Mouse (Mus musculus) spleen, postnatal 36 days (tissue): ENCODE data around the gene Rnls.

Experiments
- DNase-seq, 2 experiments: peaks; one replicate each; pipeline ENCODE4 v3.0.0; 2022; ENCODE audit warnings: low spot score in 2 of 2, mixed read lengths in 1 of 2

The Rnls gene

DNA sequence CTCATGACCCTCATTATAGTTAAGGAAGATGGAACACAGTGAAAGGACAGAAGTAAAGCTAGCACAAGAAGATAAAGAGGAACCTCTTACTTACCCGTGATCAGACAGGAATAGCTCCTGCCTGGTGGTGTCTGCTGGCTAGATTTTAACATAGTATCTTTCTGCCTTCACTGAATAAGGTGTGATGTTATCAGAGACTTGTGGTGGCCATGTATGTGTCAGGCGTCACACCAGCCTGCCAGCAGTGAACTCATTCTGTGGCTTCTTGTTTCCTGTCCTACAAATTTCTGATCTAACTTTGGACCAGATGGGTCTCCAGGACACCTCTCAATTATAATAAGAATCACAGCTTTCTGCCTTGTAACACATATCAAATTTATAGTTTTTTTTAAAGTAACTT is 129.7 kb downstream of the Rnls start:
- DNase-seq: no peak

GRCm38 (mm10) chr19:33259164-33259563 is 132.9 kb downstream of the Rnls start:
- DNase-seq: no peak

DNA sequence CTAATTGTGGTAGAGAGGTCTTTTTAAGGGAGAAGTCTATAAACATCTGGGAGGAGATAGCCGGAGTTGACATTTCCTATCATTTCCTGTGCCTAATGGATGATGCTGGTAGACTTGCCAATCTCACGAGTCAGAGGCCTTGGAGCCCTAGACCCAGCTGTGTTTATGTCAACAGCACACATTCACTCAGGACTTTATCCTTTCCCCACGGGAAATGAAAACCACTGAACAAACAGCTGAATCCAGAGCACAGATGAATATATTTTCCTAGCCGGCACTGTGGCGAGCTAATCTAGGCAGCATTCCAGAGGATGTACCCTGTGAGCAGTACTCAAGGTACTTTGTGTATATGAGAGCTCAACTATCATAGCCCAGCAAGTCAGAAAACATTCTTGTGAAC is 138.2 kb downstream of the Rnls start:
- DNase-seq: no peak

GRCm38 (mm10) chr19:33252226-33252625 is 139.9 kb downstream of the Rnls start:
- no peak for DNase-seq

- no peak for DNase-seq
These were observed 147.9 kb downstream of the Rnls start for GRCm38 (mm10) chr19:33244196-33244595.

DNA sequence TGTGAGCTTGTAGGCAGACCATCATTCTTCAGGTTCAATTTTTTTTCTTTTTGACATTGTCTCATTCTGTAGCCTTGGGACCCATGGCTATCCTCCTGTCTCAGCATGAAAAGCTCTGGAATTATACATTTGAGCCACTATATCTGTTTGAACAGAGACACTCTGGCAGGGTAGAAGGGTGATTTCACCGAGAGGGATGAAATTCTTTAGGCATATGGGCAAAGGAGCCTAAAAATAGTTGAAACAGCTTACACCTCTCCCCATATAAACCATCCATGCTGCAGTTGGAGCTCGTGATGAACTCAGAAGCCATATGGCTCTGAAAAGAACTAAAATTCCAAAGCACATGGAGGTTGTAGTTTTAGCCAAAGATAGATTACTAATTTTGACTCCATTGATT is 151.7 kb downstream of the Rnls start:
- DNase-seq: no peak

DNA sequence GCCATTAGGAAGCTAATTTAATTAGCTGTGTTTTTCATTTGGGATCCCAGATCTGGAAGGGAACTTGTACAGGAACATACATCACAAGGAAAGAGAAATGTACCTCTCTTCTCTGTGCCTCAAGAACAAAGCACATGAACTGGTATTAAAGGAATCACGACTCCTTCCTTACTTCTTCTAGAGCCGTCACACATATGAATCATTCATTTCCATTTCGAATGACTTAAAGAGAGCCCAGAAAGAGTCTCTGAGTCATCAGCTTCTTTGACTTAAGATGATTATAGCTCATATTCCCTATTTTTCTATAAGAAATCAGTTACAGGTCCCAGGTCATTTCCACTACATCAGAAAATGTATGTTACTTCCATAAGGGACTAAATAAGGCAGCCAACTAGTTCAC is 159.2 kb downstream of the Rnls start:
- no peak for DNase-seq

- DNase-seq: no peak
These were observed 160.8 kb downstream of the Rnls start for GRCm38 (mm10) chr19:33231303-33231702.

DNA sequence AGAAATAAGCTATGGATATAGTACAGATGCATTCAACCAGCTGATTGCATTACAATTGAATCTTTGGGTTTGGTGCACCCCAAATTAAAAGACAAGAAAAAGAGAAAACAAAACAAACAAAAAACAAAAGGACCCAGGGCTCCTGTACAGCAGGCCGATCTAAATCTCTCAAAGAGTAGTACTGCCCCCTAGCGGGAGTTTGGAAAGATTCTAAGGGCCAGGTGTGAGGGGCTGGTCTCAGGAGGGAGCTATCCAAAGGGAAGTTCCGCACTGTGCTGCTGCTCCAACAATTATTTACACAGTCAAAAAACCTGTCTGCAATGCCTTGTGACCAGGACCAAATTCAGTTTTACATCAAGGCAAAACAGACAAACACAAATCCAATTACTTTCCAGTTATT is 165.1 kb downstream of the Rnls start:
- peak; percentile 69 to 77 for DNase-seq

DNA sequence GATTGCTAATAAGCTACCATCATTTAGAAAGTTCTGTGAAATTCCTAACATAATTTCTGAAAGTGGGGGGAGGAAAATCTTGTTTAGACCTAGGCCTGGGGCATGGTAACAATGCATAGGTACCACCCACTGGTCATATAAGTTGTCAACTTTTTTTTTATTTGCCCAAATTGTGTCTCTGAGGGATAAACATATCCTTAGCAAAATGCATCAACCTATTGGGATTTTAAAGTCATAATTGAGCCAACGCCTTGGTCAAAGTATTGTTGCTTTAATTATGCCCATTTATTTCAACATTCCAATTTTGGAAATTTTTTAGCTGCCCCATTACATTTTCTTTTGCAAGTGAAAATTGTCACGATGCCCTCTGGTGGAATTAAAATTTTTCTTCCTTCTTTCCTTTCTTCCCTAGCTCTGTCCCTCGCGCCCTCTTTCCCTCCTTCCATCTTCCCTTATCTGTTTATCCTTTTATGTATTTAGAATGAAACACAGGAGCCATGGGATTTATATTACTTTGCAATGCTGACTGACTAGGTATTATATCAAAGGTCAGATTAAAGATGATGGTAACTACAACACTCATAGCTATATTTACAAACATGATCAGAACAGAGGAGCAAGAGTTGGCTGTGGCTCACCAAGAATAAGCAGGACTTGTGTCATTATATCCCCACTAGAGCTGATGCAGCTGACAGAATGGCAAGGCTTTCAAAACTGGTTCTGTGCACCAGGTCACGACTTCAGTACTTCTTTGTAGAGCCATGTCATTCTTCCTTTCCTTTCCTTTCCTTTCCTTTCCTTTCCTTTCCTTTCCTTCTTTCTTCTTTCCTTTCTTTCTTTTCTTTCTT is 166.0 kb downstream of the Rnls start:
- no peak for DNase-seq

DNA sequence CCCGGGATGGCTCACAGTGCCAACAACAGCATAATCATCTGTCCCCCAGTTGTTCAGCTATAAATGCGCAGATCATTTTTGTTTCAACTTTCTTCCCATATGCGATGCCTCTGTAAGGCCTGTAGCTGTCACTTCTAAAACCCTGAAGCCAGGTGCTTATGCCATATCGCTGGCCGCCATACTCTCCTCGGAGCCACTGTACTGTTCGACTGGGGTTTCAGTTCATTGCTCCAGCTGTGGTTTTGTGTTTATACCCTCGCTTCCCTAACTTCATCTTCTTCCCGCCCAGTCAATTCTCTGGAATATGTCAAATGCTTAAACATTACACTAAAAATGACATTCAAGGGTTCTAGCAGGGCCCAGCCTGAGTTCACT is 167.1 kb downstream of the Rnls start:
- no peak for DNase-seq

GRCm38 (mm10) chr19:33224181-33225001 is 167.7 kb downstream of the Rnls start:
- peak; percentile 38 to 41 for DNase-seq

DNA sequence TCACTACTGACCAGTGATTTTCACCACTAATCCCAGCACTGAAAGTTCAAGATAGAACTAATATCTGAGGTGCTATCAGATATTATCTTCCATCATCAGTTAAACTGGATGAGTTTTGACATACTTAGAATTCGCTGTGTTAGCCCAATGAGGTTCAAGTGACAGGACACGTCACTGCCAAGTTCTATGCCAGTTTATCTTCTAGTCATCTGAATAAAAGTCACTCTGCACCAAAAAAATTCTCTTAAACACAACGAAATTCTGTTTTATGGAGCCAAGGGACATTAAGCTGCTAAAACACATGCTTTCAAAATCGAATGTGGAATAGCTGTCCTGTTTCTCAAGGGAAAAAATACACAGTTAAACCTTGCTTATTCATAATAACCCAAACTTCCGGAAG is 168.3 kb downstream of the Rnls start:
- DNase-seq: no peak

- DNase-seq: peak in 1 of 2 experiments; percentile 14
These were observed 168.8 kb downstream of the Rnls start for GRCm38 (mm10) chr19:33223276-33223675.

DNA sequence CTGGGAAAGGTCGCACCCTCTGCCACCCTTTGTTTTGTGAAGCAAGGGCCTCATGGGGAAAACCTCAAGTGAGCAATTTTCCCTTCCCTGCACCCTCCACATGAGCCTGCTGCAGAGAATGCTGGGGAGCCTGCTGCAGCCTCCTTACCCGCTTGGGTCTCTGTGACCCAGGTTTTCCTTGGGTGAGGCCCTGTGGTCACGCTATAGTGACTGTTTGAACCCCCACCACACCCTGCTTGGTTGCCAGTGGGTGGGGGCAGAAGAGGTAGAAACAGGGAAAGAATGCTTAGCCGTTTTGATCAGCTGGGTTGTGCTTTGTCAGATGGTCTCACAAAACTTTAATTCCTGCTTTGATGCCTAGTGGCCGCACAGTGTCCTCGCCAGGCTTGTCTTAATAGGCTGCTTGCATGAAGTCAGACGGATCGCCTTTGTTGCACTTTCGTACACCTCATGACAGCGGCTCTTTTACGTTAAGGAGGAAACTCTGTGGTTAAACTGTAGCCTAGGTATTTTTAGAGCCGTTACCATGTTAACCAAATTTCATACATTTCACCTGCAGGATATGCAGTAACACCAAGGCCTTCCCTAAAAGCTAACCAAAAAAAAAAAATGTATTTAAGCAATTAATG is 169.4 kb downstream of the Rnls start:
- DNase-seq: peak; percentile 74 to 80

DNA sequence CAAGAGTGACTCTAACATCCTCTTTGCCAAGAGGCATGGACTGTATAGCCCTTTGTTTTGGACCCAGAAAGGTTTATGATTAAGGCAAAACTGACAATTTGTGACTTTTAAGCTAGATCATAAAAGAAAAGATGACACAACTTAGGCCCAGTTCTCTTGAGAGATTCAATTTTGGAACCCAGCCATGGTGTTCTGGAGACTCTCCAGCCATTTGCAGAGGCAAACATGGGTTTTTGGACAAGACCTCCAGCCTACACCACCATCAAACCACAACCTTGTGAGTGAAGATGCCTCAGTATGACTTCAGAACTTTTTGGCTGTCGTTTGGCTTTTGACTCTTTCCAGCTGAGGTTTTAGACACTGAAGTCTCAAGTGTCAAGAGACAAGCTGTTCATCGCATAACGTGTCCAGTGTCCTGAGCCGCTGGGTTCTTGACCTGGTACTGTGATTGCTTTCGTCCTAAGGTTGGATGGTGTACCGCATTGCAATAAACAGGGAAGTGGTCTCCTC is 174.2 kb downstream of the Rnls start:
- no peak for DNase-seq

GRCm38 (mm10) chr19:33209709-33210108 is 182.4 kb downstream of the Rnls start:
- no peak for DNase-seq

- DNase-seq: no peak
These were observed 184.1 kb downstream of the Rnls start for GRCm38 (mm10) chr19:33207991-33208390.

DNA sequence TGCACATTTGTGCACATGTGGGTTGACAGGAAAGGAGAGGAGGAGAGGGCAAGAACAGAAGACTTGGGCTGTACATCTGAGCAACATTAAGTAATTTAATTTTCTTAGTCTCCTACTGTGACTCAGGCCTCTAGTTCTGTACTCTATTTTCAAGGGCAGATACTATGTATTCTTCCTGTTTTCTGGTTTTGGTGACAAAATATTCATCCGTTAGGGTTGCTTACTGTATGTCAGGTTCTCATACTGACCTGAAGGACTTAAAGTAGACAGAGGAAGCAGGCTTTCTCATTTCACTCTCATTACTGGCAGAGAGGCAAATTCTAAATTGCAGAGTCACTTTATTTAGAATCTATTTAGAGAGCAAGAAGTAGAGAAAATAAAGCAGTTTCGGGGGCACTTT is 186.7 kb downstream of the Rnls start:
- DNase-seq: no peak

DNA sequence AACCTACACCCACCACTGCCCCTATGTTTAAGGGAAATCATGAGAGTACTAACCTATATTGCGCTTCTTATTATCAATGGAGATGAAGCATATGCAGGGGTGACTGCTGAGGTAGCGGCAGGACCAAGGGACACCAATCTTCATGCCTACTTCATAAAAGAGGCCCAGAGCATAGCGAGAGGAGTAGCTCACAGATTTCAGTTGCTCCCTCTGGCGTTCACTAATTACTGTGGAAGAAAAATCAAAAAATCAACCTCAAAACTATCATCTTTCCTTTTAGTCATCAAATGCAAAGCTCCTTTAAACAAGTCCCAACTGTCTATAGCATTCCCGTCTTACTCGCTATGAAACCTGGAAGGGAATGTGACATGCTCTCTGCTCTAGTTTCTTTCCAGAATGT is 189.7 kb downstream of the Rnls start:
- DNase-seq: no peak

- DNase-seq: no peak
These were observed 190.9 kb downstream of the Rnls start for GRCm38 (mm10) chr19:33201181-33201580.

DNA sequence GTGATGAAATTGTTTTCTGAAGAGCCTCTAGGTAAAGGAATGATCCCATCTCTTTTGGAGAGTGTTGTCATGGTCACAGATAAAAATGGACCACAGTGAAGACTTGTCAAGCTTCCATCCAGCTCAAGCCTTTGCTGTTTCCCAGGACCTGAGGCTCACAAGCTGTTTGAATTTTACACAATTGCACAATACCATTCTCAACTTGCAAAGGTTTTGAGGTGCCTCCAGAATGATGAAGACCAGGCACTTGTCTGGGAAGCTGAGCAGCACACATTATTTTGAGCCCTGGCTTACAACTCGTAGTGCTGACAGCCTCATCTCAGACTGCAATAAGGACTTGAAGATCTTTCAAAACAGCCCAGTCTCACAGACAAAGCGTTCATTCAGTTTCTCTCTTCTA is 200.0 kb downstream of the Rnls start:
- DNase-seq: no peak
